Mouse (Mus musculus): ENCODE results near the gene Stk24. TPM values are rescaled to one million over a fixed set of nuclear protein-coding genes. Genes with fewer than 3 reads are reported as not detected.
A peak's percentile ranks its signal among the peaks of the same experiment; 100 is the strongest.

Stk24 gene
- total and polyA plus RNA-seq, 3 experiments: 21.4 to 75.6 (median 70.2) TPM

- 58% methylated on average over 10 of the region's 10 CpGs for WGBS
- H3K4me1 ChIP-seq (ENCODE audit: control insufficient read depth, insufficient read depth, low read length): peaks cover 47% of the 10 kb centered on the region
- DNase-seq: peak in 1 of 2 experiments; percentile 57
Observed at GRCm38 (mm10) chr14:121347134-121347533, 32.7 kb downstream of the Stk24 start.

GRCm38 (mm10) chr14:121346654-121347053 is 33.2 kb downstream of the Stk24 start:
- Histone ChIP-seq H3K79me2 (replicated peaks; ENCODE audit: control insufficient read depth, insufficient read depth, low read length) (peaks cover 13% of the 10 kb centered on the region), H3K27me3 (ENCODE audit: control insufficient read depth, insufficient read depth, low read length) (no peaks in the 10 kb centered on the region), H3K27ac (peak overlapping the region; percentile 31; the same call in 1 of the 2 replicates), H3K9ac (ENCODE audit: low read depth, low read length) (no peak overlapping the region), H3K36me3 (ENCODE audit: control insufficient read depth, insufficient read depth, low read length) (peaks cover 6% of the 10 kb centered on the region), H3K4me1 (ENCODE audit: control insufficient read depth, insufficient read depth, low read length) (peaks cover 45% of the 10 kb centered on the region), H3K4me3 (no peak overlapping the region)
- intact Hi-C loops (cut with DNase I): no loop called here
- 40% methylated on average over 4 of the region's 4 CpGs for WGBS
- no peak for DNase-seq
- no peak for TF ChIP-seq EP300 (IDR thresholded peaks at IDR 0.05; ENCODE audit: insufficient read depth, low read depth, low read length)
- TF ChIP-seq POLR2A (IDR thresholded peaks at IDR 0.05; ENCODE audit: insufficient read depth, low read depth, low read length): no peak
- no peak for TF ChIP-seq CTCF (IDR thresholded peaks at IDR 0.05)

More at GRCm38 (mm10) chr14:121347134-121347533, 32.7 kb downstream of the Stk24 start:
- no peaks in the 10 kb centered on the region for H3K27me3 ChIP-seq (ENCODE audit: control insufficient read depth, insufficient read depth, low read length)
- intact Hi-C loops (cut with DNase I): no loop called here
- H3K9ac ChIP-seq (ENCODE audit: low read depth, low read length): no peak overlapping the region
- no peak overlapping the region for H3K4me3 ChIP-seq
- peaks cover 13% of the 10 kb centered on the region for H3K79me2 ChIP-seq (replicated peaks; ENCODE audit: control insufficient read depth, insufficient read depth, low read length)
- peaks cover 10% of the 10 kb centered on the region for H3K36me3 ChIP-seq (ENCODE audit: control insufficient read depth, insufficient read depth, low read length)
- TF ChIP-seq CTCF (IDR thresholded peaks at IDR 0.05) (no peak), EP300 (IDR thresholded peaks at IDR 0.05; ENCODE audit: insufficient read depth, low read depth, low read length) (peak; percentile 36; the same call in 1 of the 2 replicates), POLR2A (IDR thresholded peaks at IDR 0.05; ENCODE audit: insufficient read depth, low read depth, low read length) (no peak)
- peak overlapping the region; percentile 31; the same call in 1 of the 2 replicates for H3K27ac ChIP-seq

- H3K4me1 ChIP-seq (ENCODE audit: control insufficient read depth, insufficient read depth, low read length): peaks cover 47% of the 10 kb centered on the region
- DNase-seq: no peak
- H3K4me3 ChIP-seq: no peak overlapping the region
- intact Hi-C loops (cut with DNase I): no loop called here
- peaks cover 6% of the 10 kb centered on the region for H3K36me3 ChIP-seq (ENCODE audit: control insufficient read depth, insufficient read depth, low read length)
- H3K27me3 ChIP-seq (ENCODE audit: control insufficient read depth, insufficient read depth, low read length): no peaks in the 10 kb centered on the region
- H3K79me2 ChIP-seq (replicated peaks; ENCODE audit: control insufficient read depth, insufficient read depth, low read length): peaks cover 14% of the 10 kb centered on the region
- no peak overlapping the region for H3K27ac ChIP-seq
- TF ChIP-seq POLR2A (IDR thresholded peaks at IDR 0.05; ENCODE audit: insufficient read depth, low read depth, low read length) (no peak), CTCF (IDR thresholded peaks at IDR 0.05) (peak; percentile 71)
- WGBS: 83% methylated on average over 4 of the region's 4 CpGs
- H3K9ac ChIP-seq (ENCODE audit: low read depth, low read length): no peak overlapping the region
Observed at GRCm38 (mm10) chr14:121346053-121346452, 33.8 kb downstream of the Stk24 start.

- Histone ChIP-seq H3K36me3 (ENCODE audit: control insufficient read depth, insufficient read depth, low read length) (peaks cover 6% of the 10 kb centered on the region), H3K27me3 (ENCODE audit: control insufficient read depth, insufficient read depth, low read length) (no peaks in the 10 kb centered on the region), H3K4me1 (ENCODE audit: control insufficient read depth, insufficient read depth, low read length) (peaks cover 52% of the 10 kb centered on the region), H3K27ac (no peak overlapping the region), H3K4me3 (no peak overlapping the region), H3K9ac (ENCODE audit: low read depth, low read length) (no peak overlapping the region), H3K79me2 (replicated peaks; ENCODE audit: control insufficient read depth, insufficient read depth, low read length) (peaks cover 17% of the 10 kb centered on the region)
- WGBS: 46% methylated on average over 5 of the region's 5 CpGs
- no peak for TF ChIP-seq EP300 (IDR thresholded peaks at IDR 0.05; ENCODE audit: insufficient read depth, low read depth, low read length)
- TF ChIP-seq POLR2A (IDR thresholded peaks at IDR 0.05; ENCODE audit: insufficient read depth, low read depth, low read length): no peak
- TF ChIP-seq CTCF (IDR thresholded peaks at IDR 0.05): no peak
- no peak for DNase-seq
- intact Hi-C loops (cut with DNase I): loop anchor here (5.0 kb wide), 1 partner anchor 63 kb away; no protein-coding TSS in a partner anchor
Observed at GRCm38 (mm10) chr14:121344928-121345327, 34.9 kb downstream of the Stk24 start.

GRCm38 (mm10) chr14:121342885-121343284 is 36.9 kb downstream of the Stk24 start:
- TF ChIP-seq CTCF (IDR thresholded peaks at IDR 0.05) (no peak), EP300 (IDR thresholded peaks at IDR 0.05; ENCODE audit: insufficient read depth, low read depth, low read length) (no peak), POLR2A (IDR thresholded peaks at IDR 0.05; ENCODE audit: insufficient read depth, low read depth, low read length) (no peak)
- intact Hi-C loops (cut with DNase I): loop anchor here (5.0 kb wide), 1 partner anchor 61 kb away; no protein-coding TSS in a partner anchor
- 84% methylated on average over 3 of the region's 3 CpGs for WGBS
- H3K4me1 ChIP-seq (ENCODE audit: control insufficient read depth, insufficient read depth, low read length): peaks cover 51% of the 10 kb centered on the region
- H3K27me3 ChIP-seq (ENCODE audit: control insufficient read depth, insufficient read depth, low read length): no peaks in the 10 kb centered on the region
- H3K79me2 ChIP-seq (replicated peaks; ENCODE audit: control insufficient read depth, insufficient read depth, low read length): peaks cover 18% of the 10 kb centered on the region
- H3K9ac ChIP-seq (ENCODE audit: low read depth, low read length): no peak overlapping the region
- no peak overlapping the region for H3K27ac ChIP-seq
- H3K4me3 ChIP-seq: no peak overlapping the region
- no peak for DNase-seq
- no peaks in the 10 kb centered on the region; the same call in 1 of the 2 replicates for H3K36me3 ChIP-seq (ENCODE audit: control insufficient read depth, insufficient read depth, low read length)

- WGBS: 29% methylated on average over 8 of the region's 8 CpGs
- 0 out of 2 replicates have a peak overlapping the region, but pooled peaks have one; percentile 10 for H3K9ac ChIP-seq (ENCODE audit: low read depth, low read length)
- no peaks in the 10 kb centered on the region for H3K36me3 ChIP-seq (ENCODE audit: control insufficient read depth, insufficient read depth, low read length)
- peak; percentile 65 to 74 for DNase-seq
- TF ChIP-seq POLR2A (IDR thresholded peaks at IDR 0.05; ENCODE audit: insufficient read depth, low read depth, low read length) (no peak), CTCF (IDR thresholded peaks at IDR 0.05) (no peak), EP300 (IDR thresholded peaks at IDR 0.05; ENCODE audit: insufficient read depth, low read depth, low read length) (0 out of 2 replicates have a peak, but pooled peaks have one; percentile 29)
- H3K79me2 ChIP-seq (replicated peaks; ENCODE audit: control insufficient read depth, insufficient read depth, low read length): peaks cover 19% of the 10 kb centered on the region
- H3K27me3 ChIP-seq (ENCODE audit: control insufficient read depth, insufficient read depth, low read length): no peaks in the 10 kb centered on the region
- no peak overlapping the region for H3K4me3 ChIP-seq
- intact Hi-C loops (cut with DNase I): loop anchor here (5.0 kb wide), 1 partner anchor 58 kb away; no protein-coding TSS in a partner anchor
- H3K4me1 ChIP-seq (ENCODE audit: control insufficient read depth, insufficient read depth, low read length): peaks cover 34% of the 10 kb centered on the region
- H3K27ac ChIP-seq: peak overlapping the region; percentile 48
Observed at GRCm38 (mm10) chr14:121339951-121340401, 39.8 kb downstream of the Stk24 start.
